Mouse (Mus musculus) liver, embryonic 16.5 days (tissue): ENCODE measurements around the gene Unk. TPM values are rescaled to one million over a fixed set of nuclear protein-coding genes. Genes with fewer than 3 reads are reported as not detected.

Experiments used
- ATAC-seq: fragments of 200-750 bp; cut with Nextera tagmentation; 2 replicates; pipeline ENCODE4 v1.8.0; 2017; ENCODE audit warnings: low read depth, mild to moderate bottlenecking, moderate number of reproducible peaks, moderate library complexity
- H3K27ac ChIP-seq: fragments of 300-500 bp; sonication (generic); 2 replicates; pipeline ENCODE4 v1.5.1; 2014; ENCODE audit warnings: mild to moderate bottlenecking, low read length
- H3K27me3 ChIP-seq: fragments of 300-500 bp; sonication (generic); 2 replicates; pipeline ENCODE4 v1.6.1; 2014; ENCODE audit warnings: low read depth, low read length, mixed read lengths; ENCODE audit not compliant: control insufficient read depth, insufficient read depth
- H3K36me3 ChIP-seq: fragments of 300-500 bp; sonication (generic); 2 replicates; pipeline ENCODE4 v1.6.1; 2014; ENCODE audit warnings: mild to moderate bottlenecking; ENCODE audit not compliant: control insufficient read depth, insufficient read depth
- H3K4me1 ChIP-seq: fragments of 300-500 bp; sonication (generic); 2 replicates; pipeline ENCODE4 v1.6.1; 2014; ENCODE audit warnings: low read depth, low read length, mixed read lengths; ENCODE audit not compliant: control insufficient read depth
- H3K4me2 ChIP-seq: fragments of 300-500 bp; sonication (generic); 2 replicates; pipeline ENCODE4 v1.6.1; 2014; ENCODE audit warnings: low read depth, low read length, mixed read lengths
- H3K4me3 ChIP-seq: fragments of 300-500 bp; sonication (generic); 2 replicates; pipeline ENCODE4 v1.5.1; 2014; ENCODE audit warnings: low read depth, mild to moderate bottlenecking, low read length
- H3K9ac ChIP-seq: fragments of 300-500 bp; sonication (generic); 2 replicates; pipeline ENCODE4 v1.6.1; 2014; ENCODE audit warnings: low read depth, low read length
- H3K9me3 ChIP-seq: fragments of 300-500 bp; sonication (generic); replicated peaks from 2 replicates; pipeline ENCODE4 v1.6.1; 2016; ENCODE audit warnings: low read length; ENCODE audit not compliant: control insufficient read depth
- WGBS: fragments of 180-500 bp; shearing (Covaris S2); extraction: QIAGEN DNeasy Blood & Tissue Kit; methylation state at CpG from one replicate; pipeline ENCODE4 v1.1.7; 2014; ENCODE audit not compliant: insufficient replicate concordance; 5-methylcytosine and 5-hydroxymethylcytosine counted together
- polyA plus RNA-seq: library from polyadenylated mRNA; unstranded; fragments of >200 nt; fragmentation: Nextera tagmentation; extraction: Ambion mirVana; gene quantifications from 2 replicates; pipeline ENCODE4 v1.2.1, GENCODE M21; 2015

Gene Unk
- polyA plus RNA-seq, 1 experiment from 2014 or later = 10.8 TPM

DNA sequence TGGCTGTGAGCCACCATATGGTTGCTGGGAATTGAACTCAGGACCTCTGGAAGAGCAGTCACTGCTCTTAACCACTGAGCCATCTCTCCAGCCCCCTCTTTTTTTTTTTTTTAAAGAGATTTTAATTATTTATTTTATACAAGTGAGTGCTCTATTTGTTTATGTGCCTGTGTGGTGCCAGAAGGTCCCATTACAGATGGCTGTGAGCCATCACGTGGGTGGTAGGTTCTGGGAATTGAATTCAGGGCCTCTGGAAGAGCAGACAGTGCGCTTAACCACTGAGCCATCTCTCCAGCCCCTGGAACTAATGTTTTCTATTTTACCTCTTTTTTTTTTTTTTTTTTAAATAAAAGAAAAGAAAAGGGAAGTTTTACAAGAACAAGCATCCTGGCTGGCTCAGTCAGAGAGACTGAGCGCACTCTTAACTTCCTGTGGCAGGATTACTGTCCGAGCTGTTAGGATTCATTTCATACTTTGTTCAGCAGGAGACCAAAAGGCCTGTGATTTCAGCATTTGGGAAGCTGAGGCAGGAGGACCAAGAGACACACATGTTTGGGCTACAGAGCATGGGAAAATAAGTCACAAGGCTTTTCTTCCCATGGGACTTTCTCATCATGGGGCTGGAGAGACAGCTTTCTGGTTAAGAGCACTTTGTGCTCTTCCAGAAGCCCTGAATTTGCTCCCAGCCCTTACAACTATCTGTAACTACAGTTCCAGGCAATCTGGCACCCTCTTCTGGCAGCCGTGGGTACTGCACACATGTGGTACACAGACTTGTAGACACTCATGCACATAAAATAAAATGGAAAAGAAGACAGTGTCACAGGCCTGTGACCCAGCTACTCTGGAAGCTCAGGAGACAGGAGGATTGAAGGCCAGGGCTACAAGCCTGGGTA lies 66.3 kb downstream of the Unk start:
- no peaks in the 10 kb centered on the region for H3K27me3 ChIP-seq
- no peak overlapping the region for H3K4me2 ChIP-seq
- ATAC-seq = no peak
- H3K36me3 ChIP-seq = no peaks in the 10 kb centered on the region
- H3K4me1 ChIP-seq = peaks cover 31% of the 10 kb centered on the region
- H3K4me3 ChIP-seq = no peak overlapping the region
- WGBS = 68% methylated on average over 5 of the region's 5 CpGs
- H3K9me3 ChIP-seq = no peaks in the 10 kb centered on the region; the same call in 1 of the 2 replicates
- H3K27ac ChIP-seq = no peak overlapping the region
- H3K9ac ChIP-seq = no peak overlapping the region

- 60% methylated on average over 14 of the region's 14 CpGs for WGBS
- ATAC-seq = peak; percentile 58; the same call in 1 of the 2 replicates
- H3K4me1 ChIP-seq = peaks cover 42% of the 10 kb centered on the region
Measured at GRCm38 (mm10) chr11:116098711-116099460, 68.8 kb downstream of the Unk start.

DNA sequence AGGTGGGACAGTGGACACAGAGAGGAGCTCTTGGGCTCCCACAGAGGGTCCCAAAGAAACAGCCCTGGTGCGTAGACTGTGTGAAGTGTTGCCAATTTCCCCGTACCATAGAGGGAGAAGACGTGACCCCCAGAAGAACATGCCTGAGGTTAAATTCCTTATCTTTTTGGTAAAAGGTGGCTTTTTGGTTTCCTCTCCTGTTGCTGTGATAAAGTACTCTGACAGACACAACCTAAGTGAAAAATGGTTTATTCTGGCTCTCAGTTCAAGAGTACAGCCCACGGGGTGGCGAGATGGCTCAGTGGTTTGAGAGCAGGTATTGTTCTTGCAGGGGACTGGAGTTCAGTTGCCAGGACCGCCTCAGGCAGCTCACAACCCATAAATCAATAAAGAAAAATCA lies 69.3 kb downstream of the Unk start:
- H3K4me2 ChIP-seq = peak overlapping the region; percentile 21; the same call in 1 of the 2 replicates
- H3K9me3 ChIP-seq = no peaks in the 10 kb centered on the region; the same call in 1 of the 2 replicates
- peak overlapping the region; percentile 23; the same call in 1 of the 2 replicates for H3K27ac ChIP-seq
- H3K9ac ChIP-seq = no peak overlapping the region
- H3K36me3 ChIP-seq = no peaks in the 10 kb centered on the region
- no peak overlapping the region for H3K4me3 ChIP-seq
- H3K4me1 ChIP-seq = peaks cover 45% of the 10 kb centered on the region
- 24% methylated on average over 6 of the region's 6 CpGs for WGBS
- ATAC-seq = no peak
- H3K27me3 ChIP-seq = no peaks in the 10 kb centered on the region

More at GRCm38 (mm10) chr11:116098711-116099460, 68.8 kb downstream of the Unk start:
- peak overlapping the region; percentile 21; the same call in 1 of the 2 replicates for H3K4me2 ChIP-seq
- H3K27me3 ChIP-seq = no peaks in the 10 kb centered on the region
- H3K9ac ChIP-seq = no peak overlapping the region
- H3K4me3 ChIP-seq = no peak overlapping the region
- no peaks in the 10 kb centered on the region; the same call in 1 of the 2 replicates for H3K9me3 ChIP-seq
- H3K36me3 ChIP-seq = no peaks in the 10 kb centered on the region
- H3K27ac ChIP-seq = peak overlapping the region; percentile 28

GRCm38 (mm10) chr11:116100385-116100784 lies 70.3 kb downstream of the Unk start:
- peaks cover 47% of the 10 kb centered on the region for H3K4me1 ChIP-seq
- no peaks in the 10 kb centered on the region for H3K27me3 ChIP-seq
- no peak overlapping the region for H3K4me3 ChIP-seq
- H3K4me2 ChIP-seq = no peak overlapping the region
- 45% methylated on average over 6 of the region's 6 CpGs for WGBS
- H3K9me3 ChIP-seq = no peaks in the 10 kb centered on the region; the same call in 1 of the 2 replicates
- no peak for ATAC-seq
- H3K9ac ChIP-seq = no peak overlapping the region
- no peak overlapping the region for H3K27ac ChIP-seq
- no peaks in the 10 kb centered on the region for H3K36me3 ChIP-seq

GRCm38 (mm10) chr11:116100839-116101238 lies 70.7 kb downstream of the Unk start:
- no peak overlapping the region for H3K4me3 ChIP-seq
- no peak overlapping the region for H3K4me2 ChIP-seq
- no peak overlapping the region for H3K27ac ChIP-seq
- no peaks in the 10 kb centered on the region; the same call in 1 of the 2 replicates for H3K9me3 ChIP-seq
- WGBS = 73% methylated on average over 7 of the region's 7 CpGs
- H3K9ac ChIP-seq = no peak overlapping the region
- no peaks in the 10 kb centered on the region for H3K36me3 ChIP-seq
- ATAC-seq = no peak
- H3K4me1 ChIP-seq = peaks cover 50% of the 10 kb centered on the region
- no peaks in the 10 kb centered on the region for H3K27me3 ChIP-seq

DNA sequence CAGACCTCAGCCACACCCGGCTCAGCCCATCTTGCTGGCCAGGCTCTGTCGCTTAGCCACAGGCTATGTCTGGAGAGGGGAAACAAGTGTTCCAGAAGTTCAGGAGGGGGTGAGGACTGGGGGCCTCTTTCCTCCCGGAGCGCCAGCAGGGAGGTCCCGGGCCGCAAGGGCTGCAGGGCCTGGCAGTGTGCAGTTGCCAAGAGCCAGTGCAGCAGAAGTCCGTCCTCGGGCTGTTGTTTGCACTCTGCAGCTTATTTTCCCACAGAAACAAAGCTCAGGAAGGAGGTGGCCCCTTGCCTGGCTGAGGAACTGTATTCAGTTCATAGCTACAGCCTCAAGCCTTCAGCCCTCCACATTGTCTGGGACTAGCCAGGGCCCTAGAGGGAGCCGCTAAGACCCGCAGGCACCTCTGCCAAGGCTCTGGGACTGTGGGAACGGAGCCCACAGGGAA lies 71.8 kb downstream of the Unk start:
- Histone ChIP-seq H3K9me3 (no peaks in the 10 kb centered on the region), H3K27ac (peak overlapping the region; percentile 75), H3K4me1 (peaks cover 61% of the 10 kb centered on the region), H3K4me3 (no peak overlapping the region), H3K9ac (peak overlapping the region; percentile 37), H3K36me3 (no peaks in the 10 kb centered on the region), H3K27me3 (no peaks in the 10 kb centered on the region; the same call in none of the 2 replicates), H3K4me2 (peak overlapping the region; percentile 15; the same call in 1 of the 2 replicates)
- WGBS = 32% methylated on average over 11 of the region's 11 CpGs
- no peak for ATAC-seq

- H3K9ac ChIP-seq = no peak overlapping the region; the same call in 1 of the 2 replicates
Measured at GRCm38 (mm10) chr11:116102472-116102871, 72.3 kb downstream of the Unk start.

DNA sequence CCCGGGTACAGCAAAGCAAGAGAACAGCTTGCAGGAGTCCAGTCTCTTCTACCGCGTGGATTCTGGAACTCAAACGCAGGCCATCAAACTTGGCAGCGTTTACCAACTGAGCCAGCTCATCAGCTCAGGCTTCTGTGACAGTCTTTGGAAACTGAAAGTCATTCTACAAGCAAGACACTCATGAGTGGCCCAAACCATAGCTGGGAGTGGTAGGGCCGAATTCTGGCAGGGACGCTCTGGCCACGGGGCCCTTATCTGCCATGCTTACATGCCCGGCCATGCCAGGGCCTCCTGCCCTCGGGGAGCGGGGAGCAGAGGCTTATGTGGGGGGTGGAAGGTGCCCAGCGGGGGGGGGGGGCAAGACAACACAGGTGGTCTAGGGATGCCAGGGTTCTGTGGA lies 73.5 kb downstream of the Unk start:
- no peak overlapping the region for H3K4me3 ChIP-seq
- H3K9ac ChIP-seq = no peak overlapping the region
- H3K36me3 ChIP-seq = no peaks in the 10 kb centered on the region
- peaks cover 15% of the 10 kb centered on the region for H3K27me3 ChIP-seq
- WGBS = 56% methylated on average over 12 of the region's 12 CpGs
- no peak overlapping the region for H3K4me2 ChIP-seq
- H3K9me3 ChIP-seq = no peaks in the 10 kb centered on the region
- peaks cover 72% of the 10 kb centered on the region for H3K4me1 ChIP-seq
- ATAC-seq = no peak
- H3K27ac ChIP-seq = no peak overlapping the region; the same call in 1 of the 2 replicates

More at GRCm38 (mm10) chr11:116102472-116102871, 72.3 kb downstream of the Unk start:
- Histone ChIP-seq H3K4me3 (no peak overlapping the region), H3K36me3 (no peaks in the 10 kb centered on the region), H3K4me1 (peaks cover 62% of the 10 kb centered on the region), H3K4me2 (no peak overlapping the region), H3K9me3 (no peaks in the 10 kb centered on the region), H3K27me3 (peaks cover 4% of the 10 kb centered on the region), H3K27ac (peak overlapping the region; percentile 75)
- no peak for ATAC-seq
- 40% methylated on average over 3 of the region's 4 CpGs for WGBS
